Mouse (Mus musculus) liver, postnatal 0 days (tissue): ENCODE data around the gene Mov10. TPM values are rescaled to one million over a fixed set of nuclear protein-coding genes. Genes with fewer than 3 reads are reported as not detected.

Experiments
- ATAC-seq: fragments of 200-750 bp; cut with Nextera tagmentation; 2 replicates; pipeline ENCODE4 v1.8.0; 2017; ENCODE audit warnings: mild to moderate bottlenecking, moderate library complexity
- DNase-seq: peaks from one replicate; pipeline ENCODE4 v3.0.0-alpha.2; 2016
- H3K27ac ChIP-seq: fragments of 300-500 bp; sonication (generic); 2 replicates; pipeline ENCODE4 v1.5.1; 2014; ENCODE audit warnings: antibody characterized with exemption, moderate library complexity, mild to moderate bottlenecking, low read depth
- H3K27me3 ChIP-seq: fragments of 300-500 bp; sonication (generic); 2 replicates; pipeline ENCODE4 v1.6.1; 2014; ENCODE audit warnings: low read length, control low read depth, mixed read lengths; ENCODE audit not compliant: insufficient read depth
- H3K36me3 ChIP-seq: fragments of 300-500 bp; sonication (generic); replicated peaks from 2 replicates; pipeline ENCODE4 v1.6.1; 2014; ENCODE audit warnings: mild to moderate bottlenecking, control low read depth, low read length, moderate library complexity, mixed read lengths; ENCODE audit not compliant: insufficient read depth
- H3K4me1 ChIP-seq: fragments of 300-500 bp; sonication (generic); 2 replicates; pipeline ENCODE4 v1.6.1; 2014; ENCODE audit warnings: antibody characterized with exemption, mild to moderate bottlenecking, control low read depth; ENCODE audit not compliant: insufficient read depth
- H3K4me2 ChIP-seq: fragments of 300-500 bp; sonication (generic); 2 replicates; pipeline ENCODE4 v1.6.1; 2014; ENCODE audit warnings: low read depth, mild to moderate bottlenecking, low read length, moderate library complexity, mixed read lengths
- H3K4me3 ChIP-seq: fragments of 300-500 bp; sonication (generic); 2 replicates; pipeline ENCODE4 v1.5.1; 2014; ENCODE audit warnings: low read depth, low read length
- H3K9ac ChIP-seq: fragments of 300-500 bp; sonication (generic); replicated peaks from 2 replicates; pipeline ENCODE4 v1.6.1; 2014; ENCODE audit warnings: mild to moderate bottlenecking, moderate library complexity
- H3K9me3 ChIP-seq: fragments of 300-500 bp; sonication (generic); 2 replicates; pipeline ENCODE4 v1.6.1; 2016; ENCODE audit warnings: mild to moderate bottlenecking, control low read depth, low read length, mixed read lengths
- CTCF ChIP-seq: sonication (generic); IDR thresholded peaks from 2 replicates; pipeline ENCODE4 v1.5.1; 2016; ENCODE audit warnings: antibody characterized with exemption, low read depth
- EP300 ChIP-seq: IDR thresholded peaks from 2 replicates; pipeline ENCODE4 v1.6.1; 2016; ENCODE audit warnings: antibody characterized with exemption, low read depth, mild to moderate bottlenecking
- WGBS: fragments of 180-500 bp; shearing (Covaris S2); extraction: QIAGEN DNeasy Blood & Tissue Kit; methylation state at CpG from one replicate; pipeline ENCODE4 v1.1.7; 2014; ENCODE audit not compliant: insufficient replicate concordance; 5-methylcytosine and 5-hydroxymethylcytosine counted together
- polyA plus RNA-seq: library from polyadenylated mRNA; unstranded; fragments of >200 nt; fragmentation: Nextera tagmentation; extraction: Ambion mirVana; gene quantifications from 2 replicates; pipeline ENCODE4 v1.2.1, GENCODE M21; 2015

Mov10 gene
- polyA plus RNA-seq, 1 experiment from 2014 or later: 37.3 TPM

GRCm38 (mm10) chr3:104791671-104792070, 26.7 kb downstream of the Mov10 start:
- H3K27ac ChIP-seq: no peak overlapping the region
- ATAC-seq (no peak), DNase-seq (no peak)
- H3K4me2 ChIP-seq: no peak overlapping the region
- TF ChIP-seq EP300: no peak
- TF ChIP-seq CTCF: no peak
- H3K27me3 ChIP-seq: peaks cover 7% of the 10 kb centered on the region; the same call in 1 of the 2 replicates
- no peak overlapping the region for H3K4me3 ChIP-seq
- peaks cover 24% of the 10 kb centered on the region for H3K36me3 ChIP-seq
- H3K9me3 ChIP-seq: no peaks in the 10 kb centered on the region
- H3K4me1 ChIP-seq: peaks cover 39% of the 10 kb centered on the region
- WGBS: 86% methylated on average over 8 of the region's 8 CpGs
- no peak overlapping the region for H3K9ac ChIP-seq

GRCm38 (mm10) chr3:104791017-104791416, 27.3 kb downstream of the Mov10 start:
- TF ChIP-seq EP300: no peak
- TF ChIP-seq CTCF: no peak
- Histone ChIP-seq H3K27me3 (peaks cover 7% of the 10 kb centered on the region; the same call in 1 of the 2 replicates), H3K4me2 (peak overlapping the region; percentile 69), H3K36me3 (peaks cover 17% of the 10 kb centered on the region), H3K9ac (peak overlapping the region; percentile 60; the same call in 1 of the 2 replicates), H3K4me1 (peaks cover 39% of the 10 kb centered on the region), H3K27ac (no peak overlapping the region), H3K9me3 (no peaks in the 10 kb centered on the region), H3K4me3 (no peak overlapping the region; the same call in 1 of the 2 replicates)
- 54% methylated on average over 4 of the region's 4 CpGs for WGBS
- ATAC-seq: no peak
- DNase-seq: no peak

DNA sequence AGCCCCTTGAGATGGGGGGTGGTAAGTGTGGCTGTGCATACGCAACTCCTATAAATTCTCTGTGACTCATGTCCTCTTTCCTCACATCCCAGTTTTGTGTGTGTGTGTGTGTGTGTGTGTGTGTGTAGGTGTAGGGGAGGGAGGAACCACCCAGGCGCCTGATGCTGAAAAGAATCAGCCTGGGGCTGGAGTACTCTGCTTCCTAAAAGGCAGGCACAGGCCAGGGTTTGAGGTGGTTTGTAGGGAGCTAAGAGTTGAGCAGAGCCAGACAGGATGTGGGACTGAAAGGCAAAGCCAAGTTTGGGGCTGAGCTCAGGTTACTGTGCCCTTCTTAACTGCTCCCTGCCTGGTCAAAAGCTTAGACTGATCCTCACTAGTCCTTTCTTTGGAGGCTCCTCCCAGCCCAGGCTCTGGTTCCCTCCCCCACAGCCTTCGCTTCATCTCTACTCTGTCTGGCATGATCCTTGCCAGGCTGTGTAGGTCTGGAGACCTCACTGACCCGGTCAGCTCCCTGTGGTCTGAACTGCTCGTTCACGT, 27.9 kb downstream of the Mov10 start:
- peak overlapping the region; percentile 29; the same call in 1 of the 2 replicates for H3K27ac ChIP-seq
- H3K9ac ChIP-seq: peak overlapping the region; percentile 60
- peak overlapping the region; percentile 61 for H3K4me3 ChIP-seq
- 52% methylated on average over 6 of the region's 6 CpGs for WGBS
- DNase-seq: no peak
- H3K36me3 ChIP-seq: peaks cover 14% of the 10 kb centered on the region; the same call in 1 of the 2 replicates
- ATAC-seq: no peak
- peaks cover 7% of the 10 kb centered on the region; the same call in 1 of the 2 replicates for H3K27me3 ChIP-seq
- TF ChIP-seq EP300: no peak
- no peak for TF ChIP-seq CTCF
- H3K4me2 ChIP-seq: peak overlapping the region; percentile 69
- H3K9me3 ChIP-seq: no peaks in the 10 kb centered on the region
- H3K4me1 ChIP-seq: peaks cover 39% of the 10 kb centered on the region

- TF ChIP-seq EP300 (no peak), CTCF (no peak)
- Histone ChIP-seq H3K36me3 (peaks cover 12% of the 10 kb centered on the region; the same call in 1 of the 2 replicates), H3K27ac (peak overlapping the region; percentile 74; the same call in 1 of the 2 replicates), H3K4me3 (peak overlapping the region; percentile 61), H3K9ac (peak overlapping the region; percentile 60), H3K4me2 (peak overlapping the region; percentile 69), H3K27me3 (peaks cover 7% of the 10 kb centered on the region; the same call in 1 of the 2 replicates), H3K9me3 (no peaks in the 10 kb centered on the region), H3K4me1 (peaks cover 37% of the 10 kb centered on the region)
- no peak for ATAC-seq
- 58% methylated on average over 13 of the region's 13 CpGs for WGBS
- no peak for DNase-seq
These were observed 28.5 kb downstream of the Mov10 start for GRCm38 (mm10) chr3:104789822-104790221.

- peak overlapping the region; percentile 61 for H3K4me3 ChIP-seq
- peaks cover 12% of the 10 kb centered on the region; the same call in 1 of the 2 replicates for H3K36me3 ChIP-seq
- H3K27ac ChIP-seq: peak overlapping the region; percentile 74
- H3K4me2 ChIP-seq: peak overlapping the region; percentile 69
- ATAC-seq: peak; percentile 8; the same call in 1 of the 2 replicates
- H3K4me1 ChIP-seq: peaks cover 33% of the 10 kb centered on the region
- H3K9me3 ChIP-seq: no peaks in the 10 kb centered on the region
- 14% methylated on average over 10 of the region's 10 CpGs for WGBS
- H3K27me3 ChIP-seq: peaks cover 7% of the 10 kb centered on the region; the same call in 1 of the 2 replicates
- TF ChIP-seq CTCF: no peak
- no peak for TF ChIP-seq EP300
- DNase-seq: no peak
- H3K9ac ChIP-seq: peak overlapping the region; percentile 60
These were observed 29.1 kb downstream of the Mov10 start for GRCm38 (mm10) chr3:104789312-104789605.

- DNase-seq (peak; percentile 81), ATAC-seq (peak; percentile 89)
- H3K4me1 ChIP-seq: peaks cover 30% of the 10 kb centered on the region; the same call in 1 of the 2 replicates
- H3K9me3 ChIP-seq: no peaks in the 10 kb centered on the region
- peaks cover 8% of the 10 kb centered on the region; the same call in 1 of the 2 replicates for H3K36me3 ChIP-seq
- WGBS: under 1% methylated on average over 51 of the region's 52 CpGs
- H3K27ac ChIP-seq: peak overlapping the region; percentile 74
- H3K9ac ChIP-seq: peak overlapping the region; percentile 60
- peak overlapping the region; percentile 69 for H3K4me2 ChIP-seq
- H3K27me3 ChIP-seq: peaks cover 10% of the 10 kb centered on the region; the same call in 1 of the 2 replicates
- TF ChIP-seq CTCF: peak; percentile 77
- no peak for TF ChIP-seq EP300
- peak overlapping the region; percentile 61 for H3K4me3 ChIP-seq
These were observed 29.6 kb downstream of the Mov10 start for GRCm38 (mm10) chr3:104788561-104789311.
